Mouse (Mus musculus) CD4-positive, CD25-positive, alpha-beta regulatory T cell, adult 2 months (primary cell): ENCODE results near the gene Tuba1c.
"Not testable (repeated sequence)": the region's sequence is repeated elsewhere in the genome, so short reads cannot be mapped to it uniquely, and the experiment has no call there.

ENCODE experiments used
- DNase-seq: peaks from one replicate; pipeline ENCODE4 v3.0.0-alpha.2; 2012; ENCODE audit warnings: low read depth, low spot score

The Tuba1c gene

GRCm38 (mm10) chr15:99028874-99029458 lies 725 bp upstream of the Tuba1c start:
- DNase-seq, result peak; percentile 25

DNA sequence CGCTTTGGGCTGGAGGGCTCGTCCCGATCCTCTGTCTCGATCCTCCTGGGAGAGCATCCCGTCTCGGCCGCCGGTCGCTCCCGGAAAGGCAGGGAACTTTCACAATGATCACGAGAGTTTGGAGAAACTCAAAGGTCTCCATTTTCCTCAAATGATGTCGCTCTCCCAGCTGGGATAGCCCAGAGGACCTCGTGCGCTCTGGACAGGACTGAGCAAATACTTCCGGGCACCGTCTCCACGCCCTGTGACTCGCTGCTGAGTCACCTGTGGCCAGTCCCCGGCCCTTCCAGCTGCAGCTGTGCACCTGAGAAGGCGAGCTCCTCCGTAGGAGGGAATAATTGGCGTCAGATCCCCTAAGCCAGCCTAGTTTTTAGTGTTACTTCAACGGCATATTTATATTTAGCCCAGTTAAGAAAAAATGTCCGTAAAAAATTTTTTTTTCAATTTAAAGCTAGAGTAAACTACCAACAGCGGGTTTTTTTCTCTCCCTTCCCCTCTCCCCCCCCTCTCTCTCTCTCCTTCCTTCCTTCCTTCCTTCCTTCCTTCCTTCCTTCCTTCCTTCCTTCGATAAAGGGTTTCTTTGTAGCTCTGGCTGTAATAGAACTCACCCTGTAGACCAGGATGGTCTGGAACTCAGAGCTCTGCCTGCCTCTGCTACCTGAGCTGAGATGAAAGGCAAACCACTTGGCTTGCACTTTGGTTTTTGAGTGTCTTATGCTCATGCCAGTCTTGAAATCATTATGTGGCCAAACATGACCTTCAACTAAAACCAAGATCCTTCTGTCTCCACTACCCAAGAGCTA lies 1.1 kb downstream of the Tuba1c start:
- DNase-seq, result peak; percentile 59

GRCm38 (mm10) chr15:99031388-99031675 lies 1.6 kb downstream of the Tuba1c start:
- no peak for DNase-seq

DNA sequence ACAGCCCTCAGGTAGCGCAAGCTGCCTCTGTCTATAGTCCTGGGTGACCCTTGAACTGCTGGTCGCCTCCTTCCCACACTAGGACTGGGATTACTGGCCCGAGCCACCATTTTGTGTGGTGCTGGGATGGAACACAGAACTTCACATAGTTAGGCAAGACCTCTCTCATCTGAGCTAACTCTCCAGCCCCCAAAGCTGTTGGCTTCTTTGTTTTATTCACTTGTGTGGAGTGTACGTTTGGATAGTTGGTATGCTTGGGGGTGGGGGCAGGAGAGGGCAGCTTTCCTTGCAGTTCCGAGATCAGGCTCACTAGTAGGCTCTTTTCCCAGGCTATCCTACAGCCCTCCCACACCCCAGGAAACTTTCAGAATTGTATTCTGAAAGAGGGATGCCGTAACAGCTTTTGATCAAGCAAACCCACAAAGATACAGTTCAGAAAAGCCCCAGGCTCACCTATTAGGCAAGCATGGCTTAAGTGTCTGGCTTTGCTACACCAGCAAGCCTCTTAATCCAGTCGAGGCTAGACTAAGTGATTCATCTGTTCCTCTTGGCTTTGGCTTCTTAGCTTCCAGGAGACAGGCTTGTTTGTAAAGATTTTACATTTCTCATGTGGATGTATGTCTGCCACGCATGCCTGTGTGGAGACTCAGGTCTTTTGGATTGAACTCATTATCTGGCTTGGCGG lies 2.5 kb downstream of the Tuba1c start:
- DNase-seq, result no peak

- no peak for DNase-seq
These were observed 3.1 kb downstream of the Tuba1c start for GRCm38 (mm10) chr15:99032726-99033250.

GRCm38 (mm10) chr15:99033498-99034270 lies 4.0 kb downstream of the Tuba1c start:
- no peak for DNase-seq

DNA sequence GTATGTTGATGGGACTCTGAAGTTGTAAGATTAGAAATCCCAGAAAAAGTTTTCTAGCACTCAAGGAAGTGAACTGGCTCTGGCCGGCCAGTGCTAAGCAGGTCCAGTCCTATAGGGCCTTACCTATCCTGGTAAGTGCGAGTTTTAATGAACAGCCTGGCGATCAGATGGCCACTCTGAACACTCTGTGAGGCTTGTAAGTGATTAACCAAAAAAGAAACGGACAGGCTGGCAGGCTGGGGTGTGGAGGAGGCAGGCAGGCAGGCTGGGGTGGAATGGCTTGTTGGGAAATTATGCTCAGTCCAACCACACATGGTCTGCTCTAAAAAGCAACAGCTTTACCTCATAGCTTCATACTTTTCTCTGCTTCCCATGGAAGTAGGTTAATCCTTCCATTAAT lies 5.7 kb downstream of the Tuba1c start:
- DNase-seq, result no peak

DNA sequence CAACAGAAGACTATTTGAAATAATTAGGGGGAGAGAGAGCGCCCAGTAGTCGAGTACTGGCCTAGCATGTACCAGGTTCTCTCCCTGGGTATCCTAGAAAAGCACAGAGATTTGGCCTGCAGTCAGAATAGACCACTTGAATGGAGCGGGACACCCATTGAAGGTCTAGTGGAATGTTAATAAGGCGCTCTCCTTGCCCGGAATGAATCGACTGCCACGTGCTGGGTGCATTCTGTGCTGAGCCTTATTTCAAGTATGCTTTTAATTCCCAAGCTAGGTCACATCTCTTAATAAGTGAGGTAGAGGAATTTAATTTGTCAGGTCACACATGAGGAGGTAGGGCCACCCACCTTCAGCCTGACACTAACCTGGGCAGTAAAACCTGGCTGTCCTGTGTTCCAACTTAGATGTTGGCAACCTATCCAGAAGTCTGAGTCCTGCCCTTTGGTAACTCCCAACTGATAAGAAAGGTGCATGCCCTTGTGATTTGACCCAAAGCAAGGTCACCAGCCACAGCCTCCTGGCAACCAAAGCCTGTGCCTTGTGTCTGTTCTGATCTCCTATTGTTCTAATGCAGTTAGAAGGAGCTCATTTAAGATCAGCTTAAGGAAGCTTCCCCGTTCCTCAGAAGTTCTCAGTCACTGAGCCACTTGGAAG lies 6.7 kb downstream of the Tuba1c start:
- DNase-seq, result no peak

GRCm38 (mm10) chr15:99038025-99038424 lies 8.3 kb downstream of the Tuba1c start:
- no peak for DNase-seq

- DNase-seq, result no peak
These were observed 9.1 kb downstream of the Tuba1c start for GRCm38 (mm10) chr15:99038797-99039196.

GRCm38 (mm10) chr15:99039306-99039705 lies 9.6 kb downstream of the Tuba1c start:
- no peak for DNase-seq

- DNase-seq, result no peak
These were observed 10.6 kb downstream of the Tuba1c start for GRCm38 (mm10) chr15:99039996-99040919.

DNA sequence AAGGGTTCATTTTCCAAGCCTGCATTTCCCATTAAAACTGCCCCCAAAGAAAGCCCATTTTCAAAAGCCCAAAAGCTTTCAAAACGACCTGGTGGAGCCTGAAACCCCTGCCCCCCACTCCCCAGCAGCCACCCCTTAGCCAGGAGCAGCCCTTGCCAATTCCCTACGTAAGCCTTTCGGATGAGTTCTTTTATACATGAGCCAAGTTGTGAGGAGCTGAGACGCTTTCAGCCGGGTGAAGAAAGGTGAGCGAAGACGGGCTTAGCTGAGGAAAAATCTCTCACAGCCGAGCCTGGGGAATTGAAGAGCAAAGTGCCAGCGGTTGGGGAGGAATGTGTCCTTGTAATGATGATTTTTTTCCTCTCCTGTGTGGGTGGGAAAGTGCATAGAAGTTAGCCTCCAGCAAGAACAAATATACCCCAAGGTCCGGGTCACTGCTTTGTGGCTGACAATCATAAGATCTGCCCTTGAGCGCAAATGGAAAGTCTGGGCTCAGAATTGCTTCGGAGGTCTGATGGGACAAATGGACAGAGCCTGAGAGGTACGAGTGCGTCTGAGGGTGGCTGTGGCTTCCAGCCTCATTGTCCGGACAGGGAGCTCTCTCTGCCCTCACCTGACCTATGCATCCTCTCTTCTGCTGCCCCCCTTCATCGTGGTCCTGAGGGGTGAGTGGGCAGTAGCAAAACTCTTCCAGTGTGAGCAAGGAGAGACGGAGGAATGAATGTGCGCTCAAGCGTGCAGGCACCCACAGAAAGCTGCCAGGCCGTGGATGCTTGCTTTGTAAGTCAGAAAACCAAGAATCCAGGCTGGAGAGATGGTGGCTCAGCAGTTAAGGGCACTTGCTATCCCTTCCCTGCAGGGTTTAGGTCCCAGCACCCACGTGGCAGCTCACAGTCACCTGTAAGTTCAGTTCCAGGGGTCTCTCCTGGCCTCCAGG lies 11.5 kb downstream of the Tuba1c start:
- DNase-seq, result no peak

GRCm38 (mm10) chr15:99042334-99042733 lies 12.6 kb downstream of the Tuba1c start:
- no peak for DNase-seq

- no peak for DNase-seq
These were observed 15.2 kb downstream of the Tuba1c start for GRCm38 (mm10) chr15:99044854-99045253.

GRCm38 (mm10) chr15:99045734-99046133 lies 16.0 kb downstream of the Tuba1c start:
- DNase-seq, result not testable (repeated sequence)

GRCm38 (mm10) chr15:99049473-99050253 lies 20.0 kb downstream of the Tuba1c start:
- DNase-seq, result peak; percentile 81

DNA sequence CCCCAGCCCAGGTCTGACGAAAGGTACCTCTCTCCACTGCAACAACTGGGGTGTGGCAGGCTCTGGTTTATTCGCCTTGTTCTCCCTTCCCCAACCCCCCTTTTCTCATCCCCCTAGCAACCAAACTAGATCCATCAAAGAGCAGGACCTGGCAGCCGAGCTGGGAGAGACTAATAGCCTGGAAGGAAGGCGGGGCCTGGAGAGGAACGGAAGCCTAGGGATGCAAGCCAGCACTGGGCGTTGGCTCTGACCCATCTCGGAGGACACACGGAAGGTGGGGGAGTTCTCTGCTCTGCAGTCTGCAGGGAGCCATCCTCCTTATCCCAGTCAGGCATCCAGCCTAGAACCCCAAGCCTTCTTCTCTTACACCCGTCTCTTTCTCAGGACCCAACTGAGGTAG lies 23.7 kb downstream of the Tuba1c start:
- DNase-seq, result no peak
